Mouse (Mus musculus): Measurements from ENCODE around the gene Syce1. TPM values are rescaled to one million over a fixed set of nuclear protein-coding genes. Genes with fewer than 3 reads are reported as not detected.

Syce1 gene
- polyA plus RNA-seq, 1 experiment = 286 TPM

- no peaks in the 10 kb centered on the region for H3K27me3 ChIP-seq (ENCODE audit: control insufficient read depth, insufficient read depth, low read length)
- H3K4me1 ChIP-seq (ENCODE audit: control insufficient read depth, insufficient read depth, low read length) = no peaks in the 10 kb centered on the region
- TF ChIP-seq CTCF (IDR thresholded peaks at IDR 0.05; ENCODE audit: control insufficient read depth, insufficient read depth, insufficient replicate concordance, low read depth, low read length) (no peak), POLR2A (IDR thresholded peaks at IDR 0.05; ENCODE audit: control insufficient read depth, low read depth, low read length) (no peak)
- no peak overlapping the region for H3K27ac ChIP-seq (ENCODE audit: control insufficient read depth, insufficient read depth, low read depth, low read length)
- no peak overlapping the region for H3K4me3 ChIP-seq (ENCODE audit: control insufficient read depth, low read depth, low read length)
- no peaks in the 10 kb centered on the region for H3K36me3 ChIP-seq (ENCODE audit: control insufficient read depth, insufficient read depth, low read length)
Measured at GRCm38 (mm10) chr7:140828171-140828881, 40.7 kb upstream of the Syce1 start.

- peaks cover 7% of the 10 kb centered on the region for H3K4me1 ChIP-seq (ENCODE audit: control insufficient read depth, insufficient read depth, low read length)
- TF ChIP-seq CTCF (IDR thresholded peaks at IDR 0.05; ENCODE audit: control insufficient read depth, insufficient read depth, insufficient replicate concordance, low read depth, low read length) (no peak), POLR2A (IDR thresholded peaks at IDR 0.05; ENCODE audit: control insufficient read depth, low read depth, low read length) (no peak)
- H3K27ac ChIP-seq (ENCODE audit: control insufficient read depth, insufficient read depth, low read depth, low read length) = no peak overlapping the region
- H3K4me3 ChIP-seq (ENCODE audit: control insufficient read depth, low read depth, low read length) = no peak overlapping the region
- H3K27me3 ChIP-seq (ENCODE audit: control insufficient read depth, insufficient read depth, low read length) = no peaks in the 10 kb centered on the region
- H3K36me3 ChIP-seq (ENCODE audit: control insufficient read depth, insufficient read depth, low read length) = no peaks in the 10 kb centered on the region
Measured at GRCm38 (mm10) chr7:140822731-140823130, 35.1 kb upstream of the Syce1 start.

- Histone ChIP-seq H3K4me3 (ENCODE audit: control insufficient read depth, low read depth, low read length) (peak within 1 kb of the TSS; percentile 76), H3K36me3 (ENCODE audit: control insufficient read depth, insufficient read depth, low read length) (no peaks in the 10 kb centered on the region), H3K27me3 (ENCODE audit: control insufficient read depth, insufficient read depth, low read length) (no peaks in the 10 kb centered on the region), H3K27ac (ENCODE audit: control insufficient read depth, insufficient read depth, low read depth, low read length) (no peak within 1 kb of the TSS), H3K4me1 (ENCODE audit: control insufficient read depth, insufficient read depth, low read length) (peaks cover 7% of the 10 kb centered on the region)
- TF ChIP-seq POLR2A (IDR thresholded peaks at IDR 0.05; ENCODE audit: control insufficient read depth, low read depth, low read length) (no peak), CTCF (IDR thresholded peaks at IDR 0.05; ENCODE audit: control insufficient read depth, insufficient read depth, insufficient replicate concordance, low read depth, low read length) (no peak)
Measured at GRCm38 (mm10) chr7:140821653-140822329, 34.1 kb upstream of the Syce1 start, which contains the start of gene Zfp941. Zfp941 (minus strand) TSS chr7:140822178.

- H3K36me3 ChIP-seq (ENCODE audit: control insufficient read depth, insufficient read depth, low read length) = no peaks in the 10 kb centered on the region
- TF ChIP-seq POLR2A (IDR thresholded peaks at IDR 0.05; ENCODE audit: control insufficient read depth, low read depth, low read length) = no peak
- no peak for TF ChIP-seq CTCF (IDR thresholded peaks at IDR 0.05; ENCODE audit: control insufficient read depth, insufficient read depth, insufficient replicate concordance, low read depth, low read length)
- no peak overlapping the region for H3K27ac ChIP-seq (ENCODE audit: control insufficient read depth, insufficient read depth, low read depth, low read length)
- H3K27me3 ChIP-seq (ENCODE audit: control insufficient read depth, insufficient read depth, low read length) = no peaks in the 10 kb centered on the region
- H3K4me1 ChIP-seq (ENCODE audit: control insufficient read depth, insufficient read depth, low read length) = peaks cover 7% of the 10 kb centered on the region
- H3K4me3 ChIP-seq (ENCODE audit: control insufficient read depth, low read depth, low read length) = peak overlapping the region; percentile 76
Measured at GRCm38 (mm10) chr7:140821305-140821652, 33.6 kb upstream of the Syce1 start.

GRCm38 (mm10) chr7:140820173-140820572 is 32.5 kb upstream of the Syce1 start:
- H3K27ac ChIP-seq (ENCODE audit: control insufficient read depth, insufficient read depth, low read depth, low read length) = no peak overlapping the region
- no peak for TF ChIP-seq CTCF (IDR thresholded peaks at IDR 0.05; ENCODE audit: control insufficient read depth, insufficient read depth, insufficient replicate concordance, low read depth, low read length)
- no peak for TF ChIP-seq POLR2A (IDR thresholded peaks at IDR 0.05; ENCODE audit: control insufficient read depth, low read depth, low read length)
- H3K4me1 ChIP-seq (ENCODE audit: control insufficient read depth, insufficient read depth, low read length) = peaks cover 7% of the 10 kb centered on the region
- no peak overlapping the region for H3K4me3 ChIP-seq (ENCODE audit: control insufficient read depth, low read depth, low read length)
- H3K27me3 ChIP-seq (ENCODE audit: control insufficient read depth, insufficient read depth, low read length) = no peaks in the 10 kb centered on the region
- no peaks in the 10 kb centered on the region for H3K36me3 ChIP-seq (ENCODE audit: control insufficient read depth, insufficient read depth, low read length)

GRCm38 (mm10) chr7:140812850-140813249 is 25.2 kb upstream of the Syce1 start:
- TF ChIP-seq POLR2A (IDR thresholded peaks at IDR 0.05; ENCODE audit: control insufficient read depth, low read depth, low read length) = no peak
- TF ChIP-seq CTCF (IDR thresholded peaks at IDR 0.05; ENCODE audit: control insufficient read depth, insufficient read depth, insufficient replicate concordance, low read depth, low read length) = no peak
- Histone ChIP-seq H3K27ac (ENCODE audit: control insufficient read depth, insufficient read depth, low read depth, low read length) (no peak overlapping the region), H3K4me1 (ENCODE audit: control insufficient read depth, insufficient read depth, low read length) (no peaks in the 10 kb centered on the region), H3K36me3 (ENCODE audit: control insufficient read depth, insufficient read depth, low read length) (no peaks in the 10 kb centered on the region), H3K27me3 (ENCODE audit: control insufficient read depth, insufficient read depth, low read length) (no peaks in the 10 kb centered on the region), H3K4me3 (ENCODE audit: control insufficient read depth, low read depth, low read length) (no peak overlapping the region)

GRCm38 (mm10) chr7:140811714-140812113 is 24.1 kb upstream of the Syce1 start:
- H3K36me3 ChIP-seq (ENCODE audit: control insufficient read depth, insufficient read depth, low read length) = no peaks in the 10 kb centered on the region
- H3K4me3 ChIP-seq (ENCODE audit: control insufficient read depth, low read depth, low read length) = no peak overlapping the region
- TF ChIP-seq CTCF (IDR thresholded peaks at IDR 0.05; ENCODE audit: control insufficient read depth, insufficient read depth, insufficient replicate concordance, low read depth, low read length) = no peak
- no peak for TF ChIP-seq POLR2A (IDR thresholded peaks at IDR 0.05; ENCODE audit: control insufficient read depth, low read depth, low read length)
- no peaks in the 10 kb centered on the region for H3K27me3 ChIP-seq (ENCODE audit: control insufficient read depth, insufficient read depth, low read length)
- no peaks in the 10 kb centered on the region for H3K4me1 ChIP-seq (ENCODE audit: control insufficient read depth, insufficient read depth, low read length)
- H3K27ac ChIP-seq (ENCODE audit: control insufficient read depth, insufficient read depth, low read depth, low read length) = no peak overlapping the region

Data from testis, adult 2 months (tissue).